19 mouse cellular contexts compared by ENCODE assay signal in genomic region chr8:39779449-39779848, GRCm38 (mm10).
DNase-seq lines count a peak whose midpoint lies in the region; ATAC-seq and TF ChIP-seq lines count a peak whose summit lies in the region.
"Had no signal": no experiment of that assay in that cellular context is flagged by ENCODE, and none has a peak within 500 bp of the region (broad histone marks: within the 10 kb centered on the region; RNA-seq: fewer than 3 reads in every experiment).

No protein-coding gene starts in this region.

- H3K27ac ChIP-seq in forebrain, embryonic 14.5 days (ENCODE audit: low read depth, low read length), result no peak overlapping the region
- no peak overlapping the region for H3K27ac ChIP-seq in forebrain, embryonic 11.5 days (ENCODE audit: low read depth, low read length)
- H3K27ac ChIP-seq in layer of hippocampus, adult 2 months, result peak overlapping the region; percentile 1; the same call in 1 of the 2 replicates
- H3K27ac ChIP-seq in midbrain, embryonic 16.5 days (ENCODE audit: low read length), result no peak overlapping the region
- H3K27ac ChIP-seq: embryonic facial prominence, embryonic 10.5 days had no signal

- TF ChIP-seq CTCF in layer of hippocampus, adult 2 months (conservative IDR thresholded peaks at IDR 0.05), result no peak

- WGBS in forebrain, embryonic 14.5 days, result 70% methylated on average over 6 of the region's 6 CpGs
- 70% methylated on average over 6 of the region's 6 CpGs for WGBS in forebrain, embryonic 11.5 days
- whole genome bisulfite sequencing in midbrain, embryonic 16.5 days, result 37% methylated on average over 6 of the region's 6 CpGs

- H3K4me1 ChIP-seq in forebrain, embryonic 14.5 days (ENCODE audit: control insufficient read depth, insufficient read depth, low read length), result no peaks in the 10 kb centered on the region
- no peaks in the 10 kb centered on the region for H3K4me1 ChIP-seq in forebrain, embryonic 11.5 days (replicated peaks; ENCODE audit: control insufficient read depth, insufficient read depth, low read length)
- H3K4me1 ChIP-seq in midbrain, embryonic 16.5 days (ENCODE audit: control insufficient read depth, insufficient read depth, low read length), result no peaks in the 10 kb centered on the region
- H3K4me1 ChIP-seq: embryonic facial prominence, embryonic 10.5 days; heart, embryonic 12.5 days had no signal

- peak; percentile 28 for DNase-seq in forebrain, embryonic 14.5 days (ENCODE audit: low spot score)
- DNase-seq in forebrain, embryonic 11.5 days (ENCODE audit: low spot score), result no peak
- DNase-seq in layer of hippocampus, adult 2 months (ENCODE audit: low spot score in 2 of 2), result peak in 1 of 2 experiments; percentile 26
- DNase-seq in layer of hippocampus, postnatal 10 days (ENCODE audit: low spot score in 2 of 2), result no peak
- DNase-seq in R1 (ENCODE audit: low read depth, low spot score), result peak; percentile 6
- no peak for DNase-seq in gastrocnemius, postnatal 10 days
- DNase-seq: adrenal gland, adult 2 months; cerebellum, adult 18-20 months; cerebellum, postnatal 36 days; lung, adult 2 months; lung, postnatal 36 days; right cerebral cortex, postnatal 25 days; thymus, postnatal 25 days had no signal

- H3K27me3 ChIP-seq in forebrain, embryonic 14.5 days (replicated peaks; ENCODE audit: control insufficient read depth, insufficient read depth, low read length), result no peaks in the 10 kb centered on the region
- H3K27me3 ChIP-seq in forebrain, embryonic 11.5 days (ENCODE audit: control insufficient read depth, insufficient read depth, low read length), result no peaks in the 10 kb centered on the region
- H3K27me3 ChIP-seq in midbrain, embryonic 16.5 days (ENCODE audit: control insufficient read depth, insufficient read depth, low read depth, low read length), result no peaks in the 10 kb centered on the region
- H3K27me3 ChIP-seq: heart, embryonic 12.5 days had no signal

- no peak overlapping the region for H3K4me3 ChIP-seq in forebrain, embryonic 14.5 days (ENCODE audit: low read depth, low read length)
- H3K4me3 ChIP-seq in forebrain, embryonic 11.5 days (ENCODE audit: low read depth, low read length), result no peak overlapping the region
- no peak overlapping the region for H3K4me3 ChIP-seq in layer of hippocampus, adult 2 months
- no peak overlapping the region for H3K4me3 ChIP-seq in midbrain, embryonic 16.5 days (ENCODE audit: low read depth, low read length)
- H3K4me3 ChIP-seq: embryonic facial prominence, embryonic 10.5 days; erythroblast, embryonic 14.5 days; heart, embryonic 12.5 days had no signal

- ATAC-seq in forebrain, embryonic 14.5 days, result peak; percentile 55
- no peak for ATAC-seq in forebrain, embryonic 11.5 days (replicated peaks; ENCODE audit: low FRiP score)
- 0 out of 2 replicates have a peak, but pooled peaks have one; percentile 56 for ATAC-seq in midbrain, embryonic 16.5 days
- ATAC-seq in inflammation-experienced regulatory T-cells, adult 6 months, result no peak
- ATAC-seq: intestine, postnatal 0 days had no signal

- no peak overlapping the region for H3K4me2 ChIP-seq in forebrain, embryonic 14.5 days (ENCODE audit: low read length)
- no peak overlapping the region for H3K4me2 ChIP-seq in forebrain, embryonic 11.5 days (ENCODE audit: low read depth, low read length, severe bottlenecking)
- no peak overlapping the region for H3K4me2 ChIP-seq in midbrain, embryonic 16.5 days (ENCODE audit: low read length)
- H3K4me2 ChIP-seq: heart, embryonic 12.5 days had no signal

- no peaks in the 10 kb centered on the region for H3K36me3 ChIP-seq in forebrain, embryonic 14.5 days (ENCODE audit: control insufficient read depth, insufficient read depth, low read length)
- no peaks in the 10 kb centered on the region for H3K36me3 ChIP-seq in forebrain, embryonic 11.5 days (ENCODE audit: control insufficient read depth, insufficient read depth, low read length)
- no peaks in the 10 kb centered on the region for H3K36me3 ChIP-seq in midbrain, embryonic 16.5 days (ENCODE audit: control insufficient read depth, insufficient read depth, low read length)
- H3K36me3 ChIP-seq: embryonic facial prominence, embryonic 10.5 days; heart, embryonic 12.5 days had no signal

- H3K9me3 ChIP-seq in forebrain, embryonic 14.5 days (replicated peaks; ENCODE audit: control insufficient read depth, low read length), result no peaks in the 10 kb centered on the region
- H3K9me3 ChIP-seq in forebrain, embryonic 11.5 days (ENCODE audit: control insufficient read depth, low read length), result no peaks in the 10 kb centered on the region
- H3K9me3 ChIP-seq in midbrain, embryonic 16.5 days (replicated peaks; ENCODE audit: control insufficient read depth, low read length, poor library complexity, severe bottlenecking), result no peaks in the 10 kb centered on the region
- H3K9me3 ChIP-seq: embryonic facial prominence, embryonic 10.5 days; heart, embryonic 12.5 days had no signal

- H3K9ac ChIP-seq in forebrain, embryonic 14.5 days (ENCODE audit: low read length), result no peak overlapping the region
- no peak overlapping the region for H3K9ac ChIP-seq in forebrain, embryonic 11.5 days (ENCODE audit: low read length)
- no peak overlapping the region for H3K9ac ChIP-seq in midbrain, embryonic 16.5 days (ENCODE audit: low read depth, low read length)
- H3K9ac ChIP-seq: heart, embryonic 12.5 days had no signal

Comparison
In these comparisons a context has a peak if more than half of its experiments do, and no peak if none do; other contexts are left out.
1. ATAC-seq: peak in forebrain, embryonic 14.5 days (single experiment) and midbrain, embryonic 16.5 days (single experiment); none in forebrain, embryonic 11.5 days (single experiment) and inflammation-experienced regulatory T-cells, adult 6 months (single experiment).
2. DNase-seq: peak in forebrain, embryonic 14.5 days (single experiment) and R1 (single experiment); none in forebrain, embryonic 11.5 days (single experiment), layer of hippocampus, postnatal 10 days (0 of 2) and gastrocnemius, postnatal 10 days (single experiment).